Mouse (Mus musculus): ENCODE measurements at regions not wholly inside any gene's neighbourhood (a gene's known extent, or its start where the extent isn't known, plus 50 kb on each side); places are given as distances from the start of the nearest gene placed in this dataset.

DNA sequence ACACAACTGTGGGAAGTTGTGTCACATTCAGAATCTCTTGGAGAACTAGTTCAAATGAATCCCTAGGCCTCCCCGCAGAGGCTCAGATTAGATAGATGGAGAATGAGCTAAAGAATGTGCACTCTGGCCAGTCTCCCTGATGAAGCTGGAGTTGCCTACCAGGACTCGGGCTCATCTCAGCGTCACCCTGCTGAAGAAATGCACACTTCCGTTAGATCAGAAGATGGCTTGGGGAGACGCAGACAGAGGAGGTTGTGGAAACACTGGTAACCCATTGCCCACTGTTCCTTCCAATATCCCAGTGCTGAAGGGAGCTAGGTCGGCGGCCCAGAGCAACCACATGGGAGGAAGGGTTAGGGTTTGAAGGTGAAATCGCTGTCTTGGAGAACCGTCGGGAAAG is 77.7 kb upstream of the Armc2 start:
- no peak for ATAC-seq (replicated peaks; ENCODE audit: poor library complexity)

- no peak for ATAC-seq (replicated peaks; ENCODE audit: poor library complexity)
Observed at GRCm38 (mm10) chr10:42094274-42095000, 76.2 kb upstream of the Armc2 start.

- ATAC-seq (replicated peaks; ENCODE audit: poor library complexity): no peak; the same call in 1 of the 2 replicates
Observed at GRCm38 (mm10) chr10:42093176-42093759, 75.0 kb upstream of the Armc2 start.

- ATAC-seq (replicated peaks; ENCODE audit: poor library complexity): no peak
Observed at GRCm38 (mm10) chr10:42092500-42092899, 74.3 kb upstream of the Armc2 start.

- peak; percentile 47 for ATAC-seq (replicated peaks; ENCODE audit: poor library complexity)
Observed at GRCm38 (mm10) chr10:42091546-42092168, 73.4 kb upstream of the Armc2 start.

DNA sequence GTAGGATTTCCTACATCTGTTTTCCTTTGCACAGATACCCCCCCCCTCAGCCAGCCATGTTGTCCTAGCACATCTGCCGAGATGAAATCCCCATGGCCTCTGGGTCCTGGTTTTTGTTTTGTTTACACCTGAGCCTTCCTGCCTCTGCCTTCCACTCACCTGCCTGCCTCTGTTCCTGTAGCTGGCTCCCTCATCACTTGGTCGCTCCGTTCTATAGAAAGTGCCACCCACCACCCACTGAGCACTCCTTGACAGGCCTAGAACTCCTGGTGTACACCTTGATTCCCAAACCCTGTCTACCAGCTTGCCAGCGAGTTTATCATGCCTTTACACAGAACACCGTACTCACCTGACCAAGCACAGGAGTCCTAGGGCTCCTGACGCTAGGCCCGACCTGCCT is 72.6 kb upstream of the Armc2 start:
- no peak for ATAC-seq (replicated peaks; ENCODE audit: poor library complexity)

DNA sequence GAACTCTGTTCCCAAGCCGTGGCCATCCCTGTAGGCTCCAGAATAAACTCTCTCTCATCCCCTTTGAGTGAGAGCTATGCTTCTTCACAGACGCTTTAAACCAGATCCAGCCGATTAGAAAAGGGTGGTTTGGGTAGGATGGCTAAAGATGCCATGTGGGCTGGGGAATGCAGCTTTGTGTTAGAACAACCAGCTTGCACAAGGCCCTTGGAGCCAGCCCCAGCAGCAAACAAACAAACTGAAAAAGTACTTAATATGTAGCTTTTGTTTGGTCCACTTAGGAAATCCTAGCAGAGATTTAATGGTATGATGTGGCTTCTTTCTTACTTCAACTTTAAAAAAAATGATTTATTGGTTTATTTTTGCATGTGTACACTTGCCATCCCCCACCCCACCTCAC is 71.9 kb upstream of the Armc2 start:
- ATAC-seq (replicated peaks; ENCODE audit: poor library complexity): no peak

GRCm38 (mm10) chr10:42089686-42090085 is 71.4 kb upstream of the Armc2 start:
- no peak for ATAC-seq (replicated peaks; ENCODE audit: poor library complexity)

- peak; percentile 82 for ATAC-seq (replicated peaks; ENCODE audit: poor library complexity)
Observed at GRCm38 (mm10) chr10:42089235-42089625, 71.0 kb upstream of the Armc2 start.

DNA sequence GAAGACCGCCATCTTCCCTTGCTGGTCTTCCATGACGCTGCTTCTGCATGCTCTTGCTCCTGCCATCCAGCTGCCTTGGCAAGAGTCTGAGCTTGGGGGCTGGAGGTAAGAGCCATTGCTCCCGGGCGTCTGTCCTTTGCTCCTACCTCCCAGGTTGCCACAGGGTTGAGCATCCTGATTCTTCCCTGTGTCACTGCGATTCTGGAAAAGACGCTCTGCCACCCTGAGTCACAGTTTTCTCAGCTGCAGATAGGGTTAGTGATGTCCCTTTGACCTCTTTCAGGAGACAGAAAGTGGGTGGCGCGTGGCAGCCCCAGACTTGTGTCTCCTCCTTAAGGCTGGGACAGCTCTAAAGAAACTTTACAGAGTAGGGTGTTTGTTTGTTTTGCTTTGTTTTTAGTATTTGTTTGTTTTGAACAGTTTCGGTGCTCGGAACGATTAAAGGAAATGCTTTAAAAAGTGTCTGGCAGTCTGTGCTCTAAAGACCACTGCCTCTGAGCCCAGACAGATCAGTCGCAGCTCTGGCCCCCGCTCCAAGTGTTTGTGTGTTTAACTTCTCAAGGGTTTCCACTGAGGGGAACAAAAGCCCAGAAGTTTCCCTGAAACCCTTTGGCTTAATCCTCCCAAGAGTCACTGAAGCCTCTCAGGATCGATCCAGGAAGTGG is 70.5 kb upstream of the Armc2 start:
- ATAC-seq (replicated peaks; ENCODE audit: poor library complexity): no peak

DNA sequence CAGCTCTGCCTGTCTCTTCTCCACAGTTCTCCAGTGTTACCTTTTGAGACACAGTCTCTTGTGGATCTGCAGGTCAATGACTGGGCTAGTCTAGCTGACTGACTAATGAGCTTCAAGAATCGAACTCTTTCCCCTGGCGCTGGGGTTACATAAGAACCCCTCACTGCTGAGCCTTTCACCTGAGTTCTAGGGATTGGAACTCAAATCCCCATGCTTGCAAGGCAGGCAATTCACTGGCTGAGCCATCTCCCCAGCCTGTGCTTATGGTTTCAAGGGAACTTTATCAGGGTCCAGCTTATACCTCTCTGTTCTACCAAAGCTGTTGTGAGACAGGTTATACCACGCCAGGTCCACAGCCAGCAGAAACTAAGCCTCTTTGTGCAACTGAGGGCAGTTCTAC is 69.7 kb upstream of the Armc2 start:
- ATAC-seq (replicated peaks; ENCODE audit: poor library complexity): no peak

- no peak for ATAC-seq (replicated peaks; ENCODE audit: poor library complexity)
Observed at GRCm38 (mm10) chr10:42086691-42087090, 68.4 kb upstream of the Armc2 start.

GRCm38 (mm10) chr10:42085295-42085694 is 67.1 kb upstream of the Armc2 start:
- no peak for ATAC-seq (replicated peaks; ENCODE audit: poor library complexity)

DNA sequence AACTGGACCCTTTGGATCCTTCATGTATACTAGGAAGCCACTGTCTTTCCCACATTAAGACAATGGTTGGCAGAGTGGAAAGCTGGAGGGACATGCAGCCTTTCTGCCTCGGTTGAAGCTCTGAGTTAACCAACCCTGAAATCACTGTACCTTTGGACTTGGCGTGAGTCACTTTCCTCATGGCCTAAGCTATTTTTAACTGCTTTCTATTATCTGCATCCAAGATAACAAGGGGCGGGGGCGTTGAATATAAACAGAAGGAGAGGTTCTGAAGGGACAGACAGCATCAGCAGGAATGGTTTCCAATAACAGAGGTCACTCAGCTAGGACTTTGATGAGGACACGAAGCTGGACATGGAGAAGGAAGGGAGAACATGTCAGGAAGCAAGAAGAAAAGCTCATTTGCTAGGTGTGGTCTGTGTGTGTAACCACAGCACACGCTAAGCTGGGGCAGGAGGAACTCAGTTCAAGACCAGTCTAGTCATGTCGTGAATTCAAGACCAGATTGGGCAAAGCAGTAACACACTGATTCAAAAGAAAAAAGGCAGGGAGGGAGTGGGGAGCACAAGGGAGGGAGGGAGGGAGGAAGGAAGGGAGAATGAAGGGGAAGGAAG is 64.1 kb upstream of the Armc2 start:
- no peak for ATAC-seq (replicated peaks; ENCODE audit: poor library complexity)

DNA sequence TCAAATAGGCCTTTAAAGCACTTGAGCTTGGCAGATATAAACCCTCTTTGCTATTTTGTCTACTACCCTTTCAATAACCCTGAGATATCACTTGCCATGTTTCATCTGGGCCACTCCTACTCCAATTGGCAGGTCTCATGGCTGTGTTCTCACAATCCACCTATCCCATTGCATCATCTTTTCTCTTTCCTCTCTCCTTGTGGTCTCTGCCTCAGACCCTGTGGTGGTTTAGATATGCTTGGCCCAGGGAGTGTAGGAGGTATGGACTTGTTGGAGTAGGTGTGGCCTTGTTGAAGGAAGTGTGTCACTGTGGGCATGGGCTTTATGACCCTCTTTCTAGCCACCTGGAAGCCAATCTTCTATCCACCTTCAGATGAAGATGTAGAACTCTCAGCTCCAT is 61.5 kb upstream of the Armc2 start:
- ATAC-seq (replicated peaks; ENCODE audit: poor library complexity): peak; percentile 80

DNA sequence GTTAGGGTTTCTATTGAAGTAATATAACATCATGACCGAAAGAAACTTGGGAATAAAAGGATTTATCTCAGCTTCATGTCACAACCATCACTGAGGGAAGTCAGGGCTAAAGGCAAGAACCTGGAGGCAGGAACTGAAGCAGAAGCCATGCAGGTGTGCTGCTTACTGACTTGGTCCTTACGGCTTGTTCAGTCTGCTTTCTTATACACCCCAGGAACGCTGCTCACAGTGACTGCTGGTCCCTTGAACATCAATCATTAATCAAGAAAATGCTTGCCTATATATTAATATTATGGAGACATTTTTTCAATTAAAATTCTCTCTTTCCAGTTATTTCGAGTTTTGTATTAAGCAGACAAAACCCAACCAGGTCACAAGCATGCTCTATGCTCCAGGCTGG is 58.5 kb upstream of the Armc2 start:
- ATAC-seq (replicated peaks; ENCODE audit: poor library complexity): no peak

- ATAC-seq (replicated peaks; ENCODE audit: poor library complexity): no peak
Observed at GRCm38 (mm10) chr10:42075545-42075944, 57.3 kb upstream of the Armc2 start.

DNA sequence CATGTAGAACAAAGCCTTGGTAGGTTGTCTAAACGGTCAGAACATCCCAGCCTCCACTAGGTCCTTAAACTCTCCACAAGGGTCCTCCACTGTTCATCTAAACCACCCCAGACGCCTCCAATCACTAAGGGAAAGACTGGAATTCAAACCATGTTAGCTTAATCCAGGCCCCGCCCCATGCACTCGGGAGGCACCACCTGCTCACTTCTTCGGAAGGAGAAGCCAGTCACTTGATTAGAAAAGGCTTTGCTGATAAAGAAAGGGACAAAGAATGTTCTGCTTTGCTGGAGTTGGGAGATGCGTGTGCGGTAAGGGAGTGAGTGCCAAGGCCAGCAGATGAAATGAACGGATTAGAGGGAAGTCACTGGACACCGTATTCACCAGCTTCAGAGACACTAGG is 54.5 kb upstream of the Armc2 start:
- peak; percentile 48 for ATAC-seq (replicated peaks; ENCODE audit: poor library complexity)

GRCm38 (mm10) chr10:42072131-42072530 is 53.9 kb upstream of the Armc2 start:
- ATAC-seq (replicated peaks; ENCODE audit: poor library complexity): no peak

GRCm38 (mm10) chr10:42071404-42072024 is 53.3 kb upstream of the Armc2 start:
- peak; percentile 15; the same call in 1 of the 2 replicates for ATAC-seq (replicated peaks; ENCODE audit: poor library complexity)
